Mouse (Mus musculus) hindbrain, embryonic 14.5 days (tissue): Measurements from ENCODE around the gene Mthfd1l. TPM values are rescaled to one million over a fixed set of nuclear protein-coding genes. Genes with fewer than 3 reads are reported as not detected.

Source experiments
- ATAC-seq: fragments of 200-750 bp; cut with Nextera tagmentation; 2 replicates; pipeline ENCODE4 v1.8.0; 2017; ENCODE audit warnings: moderate number of reproducible peaks, mild to moderate bottlenecking, moderate TSS enrichment, moderate library complexity; ENCODE audit not compliant: low FRiP score
- DNase-seq: peaks from one replicate; pipeline ENCODE4 v3.0.0-alpha.2; 2015; ENCODE audit warnings: low spot score
- H3K27ac ChIP-seq: fragments of 300-500 bp; sonication (generic); 2 replicates; pipeline ENCODE4 v1.5.1; 2014; ENCODE audit warnings: mild to moderate bottlenecking, moderate library complexity
- H3K27me3 ChIP-seq: fragments of 300-500 bp; sonication (generic); 2 replicates; pipeline ENCODE4 v1.6.1; 2014; ENCODE audit warnings: mild to moderate bottlenecking, low read length, mixed read lengths; ENCODE audit not compliant: control insufficient read depth, insufficient read depth
- H3K36me3 ChIP-seq: fragments of 300-500 bp; sonication (generic); replicated peaks from 2 replicates; pipeline ENCODE4 v1.6.1; 2014; ENCODE audit not compliant: control insufficient read depth, insufficient read depth
- H3K4me1 ChIP-seq: fragments of 300-500 bp; sonication (generic); replicated peaks from 2 replicates; pipeline ENCODE4 v1.6.1; 2014; ENCODE audit warnings: antibody characterized with exemption, low read length, mixed read lengths; ENCODE audit not compliant: control insufficient read depth, insufficient read depth
- H3K4me2 ChIP-seq: fragments of 300-500 bp; sonication (generic); replicated peaks from 2 replicates; pipeline ENCODE4 v1.6.1; 2014; ENCODE audit warnings: mild to moderate bottlenecking, moderate library complexity
- H3K4me3 ChIP-seq: fragments of 300-500 bp; sonication (generic); replicated peaks from 2 replicates; pipeline ENCODE4 v1.5.1; 2014; ENCODE audit warnings: mild to moderate bottlenecking, low read length
- H3K9ac ChIP-seq: fragments of 300-500 bp; sonication (generic); 2 replicates; pipeline ENCODE4 v1.6.1; 2014
- H3K9me3 ChIP-seq: fragments of 300-500 bp; sonication (generic); 2 replicates; pipeline ENCODE4 v1.6.1; 2016; ENCODE audit warnings: low read length; ENCODE audit not compliant: control insufficient read depth
- WGBS: fragments of 180-500 bp; shearing (Covaris S2); extraction: QIAGEN DNeasy Blood & Tissue Kit; methylation state at CpG from one replicate; pipeline ENCODE4 v1.1.7; 2014; 5-methylcytosine and 5-hydroxymethylcytosine counted together
- polyA plus RNA-seq: library from polyadenylated mRNA; unstranded; fragments of >200 nt; fragmentation: Nextera tagmentation; extraction: Ambion mirVana; gene quantifications from 2 replicates; pipeline ENCODE4 v1.2.1, GENCODE M21; 2014

Gene Mthfd1l
- polyA plus RNA-seq, 1 experiment from 2014 or later = 8.0 TPM

DNA sequence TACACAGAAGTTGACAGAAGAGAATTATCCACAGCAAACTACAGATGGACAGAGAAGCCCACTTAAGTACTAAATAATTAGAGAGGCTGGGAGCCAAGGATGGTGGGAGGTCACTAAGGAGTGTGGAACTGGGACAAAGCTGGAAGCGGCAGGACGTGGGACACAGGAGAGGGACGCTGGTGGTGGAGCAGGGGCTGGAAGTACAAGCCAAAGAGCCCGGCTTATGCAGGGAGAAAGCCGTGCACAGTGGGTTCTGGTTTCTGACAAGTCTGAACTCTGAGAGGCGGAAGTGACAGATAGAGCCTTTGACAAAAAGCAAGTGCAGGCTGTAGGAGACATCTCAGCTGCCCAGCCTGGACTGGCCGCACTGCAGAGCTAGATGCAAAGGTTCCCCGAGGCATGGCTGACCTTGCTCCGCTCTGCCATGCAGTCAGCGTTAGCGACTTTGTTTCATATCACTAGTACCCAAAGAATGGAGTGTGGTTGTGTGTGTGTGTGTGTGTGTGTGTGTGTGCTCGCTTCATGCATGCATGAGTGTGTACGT, 187.4 kb downstream of the Mthfd1l start:
- Histone ChIP-seq H3K4me2 (no peak overlapping the region), H3K4me1 (no peaks in the 10 kb centered on the region), H3K4me3 (no peak overlapping the region), H3K27me3 (no peaks in the 10 kb centered on the region), H3K36me3 (no peaks in the 10 kb centered on the region), H3K9me3 (no peaks in the 10 kb centered on the region), H3K27ac (no peak overlapping the region), H3K9ac (no peak overlapping the region)
- 78% methylated on average over 13 of the region's 13 CpGs for WGBS
- no peak for ATAC-seq
- DNase-seq = no peak

GRCm38 (mm10) chr10:4162049-4162448, 189.1 kb downstream of the Mthfd1l start:
- ATAC-seq (no peak), DNase-seq (no peak)
- no peaks in the 10 kb centered on the region for H3K4me1 ChIP-seq
- H3K9me3 ChIP-seq = no peaks in the 10 kb centered on the region
- no peak overlapping the region for H3K4me3 ChIP-seq
- H3K27me3 ChIP-seq = no peaks in the 10 kb centered on the region
- no peak overlapping the region for H3K27ac ChIP-seq
- H3K9ac ChIP-seq = no peak overlapping the region
- H3K36me3 ChIP-seq = no peaks in the 10 kb centered on the region
- 79% methylated on average over 2 of the region's 2 CpGs for WGBS
- no peak overlapping the region for H3K4me2 ChIP-seq

GRCm38 (mm10) chr10:4162976-4163375, 190.1 kb downstream of the Mthfd1l start:
- DNase-seq (no peak), ATAC-seq (no peak)
- 67% methylated on average over 3 of the region's 3 CpGs for WGBS
- H3K27me3 ChIP-seq = no peaks in the 10 kb centered on the region
- no peaks in the 10 kb centered on the region for H3K36me3 ChIP-seq
- H3K4me2 ChIP-seq = no peak overlapping the region
- no peak overlapping the region for H3K4me3 ChIP-seq
- H3K9ac ChIP-seq = no peak overlapping the region
- no peaks in the 10 kb centered on the region for H3K9me3 ChIP-seq
- no peak overlapping the region for H3K27ac ChIP-seq
- H3K4me1 ChIP-seq = no peaks in the 10 kb centered on the region

DNA sequence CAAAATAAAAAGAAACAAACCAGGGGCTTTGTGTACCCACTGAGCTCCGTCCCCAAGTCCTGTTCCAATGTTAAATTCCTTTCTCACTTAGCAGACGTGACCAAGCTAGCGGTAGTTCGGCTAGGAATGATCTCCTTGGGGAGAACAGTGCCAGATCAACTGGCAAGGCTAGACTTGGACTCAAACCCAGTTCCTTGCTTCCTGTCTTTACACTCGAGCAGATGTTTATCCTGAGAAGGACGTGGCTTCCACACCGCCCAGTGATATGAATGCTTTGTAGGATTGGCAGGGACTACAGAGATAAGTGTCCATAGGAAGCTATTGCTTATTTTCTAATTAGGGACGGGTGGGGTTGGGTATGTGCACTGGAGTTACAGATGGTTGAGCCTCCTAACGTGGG, 191.8 kb downstream of the Mthfd1l start:
- H3K27me3 ChIP-seq = no peaks in the 10 kb centered on the region
- WGBS = 93% methylated on average over 9 of the region's 9 CpGs
- H3K9me3 ChIP-seq = no peaks in the 10 kb centered on the region
- no peaks in the 10 kb centered on the region for H3K4me1 ChIP-seq
- ATAC-seq (no peak), DNase-seq (no peak)
- no peak overlapping the region for H3K27ac ChIP-seq
- no peaks in the 10 kb centered on the region for H3K36me3 ChIP-seq
- no peak overlapping the region for H3K4me2 ChIP-seq
- H3K4me3 ChIP-seq = no peak overlapping the region
- H3K9ac ChIP-seq = no peak overlapping the region

- Histone ChIP-seq H3K9ac (no peak overlapping the region), H3K27ac (no peak overlapping the region), H3K36me3 (no peaks in the 10 kb centered on the region), H3K9me3 (no peaks in the 10 kb centered on the region), H3K4me3 (no peak overlapping the region), H3K27me3 (no peaks in the 10 kb centered on the region), H3K4me2 (no peak overlapping the region), H3K4me1 (no peaks in the 10 kb centered on the region)
- ATAC-seq = no peak
- WGBS = 53% methylated on average over 5 of the region's 5 CpGs
- no peak for DNase-seq
Observed at GRCm38 (mm10) chr10:4168222-4168798, 195.4 kb downstream of the Mthfd1l start.

- Histone ChIP-seq H3K27me3 (no peaks in the 10 kb centered on the region), H3K4me2 (no peak overlapping the region), H3K4me1 (0 out of 2 replicates have a peak, but pooled peaks cover 6% of the 10 kb centered on the region), H3K27ac (no peak overlapping the region), H3K9ac (no peak overlapping the region), H3K4me3 (no peak overlapping the region), H3K9me3 (no peaks in the 10 kb centered on the region), H3K36me3 (no peaks in the 10 kb centered on the region)
- 47% methylated on average over 5 of the region's 5 CpGs for WGBS
- no peak for DNase-seq
- ATAC-seq = peak; percentile 51; the same call in 1 of the 2 replicates
Observed at GRCm38 (mm10) chr10:4174229-4174628, 201.3 kb downstream of the Mthfd1l start.

DNA sequence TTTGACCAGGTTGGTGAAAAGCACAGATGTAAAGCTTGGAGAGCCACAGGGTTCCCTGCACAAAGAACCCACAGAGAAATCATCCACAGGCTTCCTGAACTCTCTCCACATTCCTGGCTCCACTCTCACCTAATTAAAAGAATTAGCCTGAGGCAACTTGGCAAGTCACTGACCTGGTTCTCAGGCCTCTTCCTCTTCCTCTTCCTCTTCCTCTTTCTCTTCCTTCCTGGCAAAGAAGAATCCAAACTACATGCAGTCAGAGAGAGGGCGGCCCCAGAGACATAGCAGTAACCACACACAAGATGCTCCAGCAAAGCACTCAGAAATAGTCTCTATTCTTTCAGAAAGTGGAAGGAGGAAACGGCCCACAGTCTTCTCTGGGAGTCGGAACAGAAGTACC, 201.8 kb downstream of the Mthfd1l start:
- Histone ChIP-seq H3K9ac (no peak overlapping the region), H3K36me3 (no peaks in the 10 kb centered on the region), H3K9me3 (no peaks in the 10 kb centered on the region), H3K27me3 (no peaks in the 10 kb centered on the region), H3K27ac (no peak overlapping the region), H3K4me1 (0 out of 2 replicates have a peak, but pooled peaks cover 6% of the 10 kb centered on the region), H3K4me2 (no peak overlapping the region), H3K4me3 (no peak overlapping the region)
- no peak for ATAC-seq
- WGBS = 90% methylated on average over 3 of the region's 3 CpGs
- no peak for DNase-seq

DNA sequence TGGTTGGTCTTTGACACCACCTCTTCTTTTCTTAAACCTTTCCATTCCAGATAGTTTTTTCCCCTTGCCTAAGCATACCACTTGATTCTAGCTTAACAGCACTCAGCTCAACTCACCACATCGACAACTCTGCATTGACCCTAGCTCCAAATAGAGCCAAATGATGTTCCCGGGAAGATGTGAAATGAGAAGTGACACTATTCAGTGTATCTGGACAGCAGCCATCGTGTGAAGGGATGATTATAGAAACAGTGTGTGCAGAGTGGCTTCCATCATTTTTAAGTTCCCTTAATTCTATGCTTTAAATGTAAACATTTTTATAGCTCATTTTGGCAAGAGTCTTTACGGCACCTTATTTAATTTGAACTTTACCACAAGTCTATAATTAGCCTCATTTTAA, 204.4 kb downstream of the Mthfd1l start:
- Histone ChIP-seq H3K4me3 (no peak overlapping the region), H3K36me3 (no peaks in the 10 kb centered on the region), H3K9me3 (no peaks in the 10 kb centered on the region), H3K27ac (no peak overlapping the region), H3K27me3 (no peaks in the 10 kb centered on the region), H3K4me1 (0 out of 2 replicates have a peak, but pooled peaks cover 6% of the 10 kb centered on the region), H3K9ac (no peak overlapping the region), H3K4me2 (no peak overlapping the region)
- no peak for DNase-seq
- 86% methylated on average over 4 of the region's 4 CpGs for WGBS
- ATAC-seq = no peak

DNA sequence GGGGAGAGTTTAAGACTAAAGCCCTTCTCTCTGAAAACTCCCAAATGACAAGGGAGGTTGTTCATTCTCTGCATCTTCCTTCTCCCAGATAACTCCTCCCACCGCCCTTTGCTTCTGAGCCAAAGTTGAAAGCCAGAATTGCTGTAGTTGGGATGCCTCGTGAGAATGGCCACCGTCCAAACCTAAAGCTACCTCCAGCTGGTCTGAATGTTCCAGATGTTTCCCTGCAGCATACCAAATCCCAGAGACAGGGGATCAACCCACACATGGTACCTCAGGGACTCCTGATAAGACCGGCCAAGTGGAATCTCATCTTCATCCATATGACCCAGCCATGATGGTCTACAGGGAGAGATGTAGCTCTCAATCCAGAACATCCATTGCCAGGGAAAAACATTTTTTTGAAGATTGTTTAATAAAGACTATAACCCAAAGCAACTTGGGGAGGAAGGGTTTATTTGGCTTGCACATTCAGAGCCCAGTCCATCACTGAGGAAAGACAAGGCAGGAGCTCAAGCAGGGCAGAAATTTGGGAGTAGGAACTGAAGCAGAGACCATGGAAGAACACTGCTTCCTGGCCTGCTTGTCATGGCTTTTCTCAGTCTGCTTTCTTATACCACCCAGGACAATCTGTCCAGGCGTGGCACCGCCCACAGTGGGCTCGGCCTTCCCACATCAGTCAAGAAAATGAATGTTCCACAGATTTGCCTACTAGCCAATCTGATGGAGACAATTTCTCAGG, 206.3 kb downstream of the Mthfd1l start:
- 0 out of 2 replicates have a peak, but pooled peaks cover 3% of the 10 kb centered on the region for H3K4me1 ChIP-seq
- H3K4me2 ChIP-seq = no peak overlapping the region
- no peaks in the 10 kb centered on the region for H3K9me3 ChIP-seq
- WGBS = 90% methylated on average over 7 of the region's 7 CpGs
- H3K36me3 ChIP-seq = no peaks in the 10 kb centered on the region
- DNase-seq = no peak
- H3K4me3 ChIP-seq = no peak overlapping the region
- no peak overlapping the region for H3K9ac ChIP-seq
- no peaks in the 10 kb centered on the region for H3K27me3 ChIP-seq
- no peak overlapping the region for H3K27ac ChIP-seq
- ATAC-seq = no peak
